Mouse (Mus musculus): ENCODE measurements around the gene Olfr145.

GRCm38 (mm10) chr9:37871536-37871935 is 25.0 kb upstream of the Olfr145 start:
- TF ChIP-seq CTCF (conservative IDR thresholded peaks at IDR 0.05; ENCODE audit: low read length) (no peak), POU5F1 (IDR thresholded peaks at IDR 0.05; ENCODE audit: borderline replicate concordance, low read length) (no peak), NANOG (IDR thresholded peaks at IDR 0.05; ENCODE audit: borderline replicate concordance, low read length) (no peak)

All from E14TG2a.4 (cell line).